Mouse (Mus musculus) forebrain, postnatal 0 days (tissue): Measurements from ENCODE around the gene Wdr24. TPM values are rescaled to one million over a fixed set of nuclear protein-coding genes. Genes with fewer than 3 reads are reported as not detected.

Source experiments
- ATAC-seq: fragments of 200-750 bp; cut with Nextera tagmentation; 2 replicates; pipeline ENCODE4 v1.8.0; 2017; ENCODE audit warnings: mild to moderate bottlenecking, moderate library complexity
- DNase-seq: peaks from one replicate; pipeline ENCODE4 v3.0.0-alpha.2; 2015
- H3K27ac ChIP-seq: fragments of 300-500 bp; sonication (generic); 2 replicates; pipeline ENCODE4 v1.5.1; 2014; ENCODE audit warnings: low read depth, mild to moderate bottlenecking, antibody characterized with exemption, low read length, moderate library complexity, mixed read lengths
- H3K27me3 ChIP-seq: fragments of 300-500 bp; sonication (generic); 2 replicates; pipeline ENCODE4 v1.6.1; 2014; ENCODE audit warnings: mild to moderate bottlenecking, low read length, mixed read lengths; ENCODE audit not compliant: insufficient read depth
- H3K36me3 ChIP-seq: fragments of 300-500 bp; sonication (generic); 2 replicates; pipeline ENCODE4 v1.6.1; 2014; ENCODE audit warnings: mild to moderate bottlenecking, moderate library complexity; ENCODE audit not compliant: insufficient read depth
- H3K4me1 ChIP-seq: fragments of 300-500 bp; sonication (generic); 2 replicates; pipeline ENCODE4 v1.6.1; 2014; ENCODE audit warnings: antibody characterized with exemption; ENCODE audit not compliant: insufficient read depth
- H3K4me2 ChIP-seq: fragments of 300-500 bp; sonication (generic); 2 replicates; pipeline ENCODE4 v1.6.1; 2014; ENCODE audit warnings: low read depth, mild to moderate bottlenecking, moderate library complexity
- H3K4me3 ChIP-seq: fragments of 300-500 bp; sonication (generic); 2 replicates; pipeline ENCODE4 v1.5.1; 2014; ENCODE audit warnings: low read depth, low read length, mixed read lengths
- H3K9ac ChIP-seq: fragments of 300-500 bp; sonication (generic); 2 replicates; pipeline ENCODE4 v1.6.1; 2014; ENCODE audit warnings: mild to moderate bottlenecking
- H3K9me3 ChIP-seq: fragments of 300-500 bp; sonication (generic); 2 replicates; pipeline ENCODE4 v1.6.1; 2016; ENCODE audit warnings: low read length
- CTCF ChIP-seq: sonication (generic); IDR thresholded peaks from 2 replicates; pipeline ENCODE4 v1.5.1; 2016; ENCODE audit warnings: antibody characterized with exemption, control low read depth, low read depth
- WGBS: fragments of 180-500 bp; shearing (Covaris S2); extraction: QIAGEN DNeasy Blood & Tissue Kit; methylation state at CpG from one replicate; pipeline ENCODE4 v1.1.7; 2014; 5-methylcytosine and 5-hydroxymethylcytosine counted together
- polyA plus RNA-seq: library from polyadenylated mRNA; unstranded; fragments of >200 nt; fragmentation: Nextera tagmentation; extraction: Ambion mirVana; gene quantifications from 2 replicates; pipeline ENCODE4 v1.2.1, GENCODE M21; 2015
- total RNA-seq: library from RNA; depleted of rRNA; stranded (reverse); fragments of >200 nt; gene quantifications from 2 replicates; pipeline ENCODE4 v1.2.3, GENCODE M21; 2014

Gene Wdr24
- total and polyA plus RNA-seq, 2 experiments from 2014 or later, result 23.2 to 36.5 TPM

GRCm38 (mm10) chr17:25873405-25874147, 50.1 kb downstream of the Wdr24 start:
- DNase-seq (no peak), ATAC-seq (no peak)
- no peaks in the 10 kb centered on the region for H3K27me3 ChIP-seq
- H3K4me3 ChIP-seq, result peak overlapping the region; percentile 69
- H3K36me3 ChIP-seq, result peaks cover 11% of the 10 kb centered on the region; the same call in 1 of the 2 replicates
- no peak for TF ChIP-seq CTCF
- H3K4me1 ChIP-seq, result peaks cover 16% of the 10 kb centered on the region; the same call in 1 of the 2 replicates
- peak overlapping the region; percentile 70 for H3K4me2 ChIP-seq
- peak overlapping the region; percentile 89; the same call in 1 of the 2 replicates for H3K9ac ChIP-seq
- WGBS, result 81% methylated on average over 11 of the region's 11 CpGs
- peak overlapping the region; percentile 96; the same call in 1 of the 2 replicates for H3K27ac ChIP-seq
- H3K9me3 ChIP-seq, result no peaks in the 10 kb centered on the region

GRCm38 (mm10) chr17:25874148-25874720, 50.8 kb downstream of the Wdr24 start:
- no peaks in the 10 kb centered on the region for H3K9me3 ChIP-seq
- TF ChIP-seq CTCF, result no peak; the same call in 1 of the 2 replicates
- peak overlapping the region; percentile 69 for H3K4me3 ChIP-seq
- WGBS, result 4% methylated on average over 14 of the region's 14 CpGs
- H3K36me3 ChIP-seq, result peaks cover 11% of the 10 kb centered on the region; the same call in 1 of the 2 replicates
- H3K4me2 ChIP-seq, result peak overlapping the region; percentile 70
- no peak for DNase-seq
- H3K27me3 ChIP-seq, result no peaks in the 10 kb centered on the region
- peaks cover 12% of the 10 kb centered on the region; the same call in 1 of the 2 replicates for H3K4me1 ChIP-seq
- no peak for ATAC-seq
- H3K9ac ChIP-seq, result peak overlapping the region; percentile 89
- H3K27ac ChIP-seq, result peak overlapping the region; percentile 96

- WGBS, result under 1% methylated on average over 25 of the region's 25 CpGs
- H3K4me3 ChIP-seq, result peak within 1 kb of the TSS; percentile 69
- TF ChIP-seq CTCF, result peak; percentile 49
- DNase-seq (peak; percentile 99), ATAC-seq (peak; percentile 86)
- peaks cover 11% of the 10 kb centered on the region; the same call in 1 of the 2 replicates for H3K36me3 ChIP-seq
- H3K27me3 ChIP-seq, result no peaks in the 10 kb centered on the region
- no peaks in the 10 kb centered on the region for H3K9me3 ChIP-seq
- peak within 1 kb of the TSS; percentile 96 for H3K27ac ChIP-seq
- H3K4me2 ChIP-seq, result peak within 1 kb of the TSS; percentile 70
- peak within 1 kb of the TSS; percentile 89 for H3K9ac ChIP-seq
- peaks cover 12% of the 10 kb centered on the region; the same call in 1 of the 2 replicates for H3K4me1 ChIP-seq
Measured at GRCm38 (mm10) chr17:25874721-25875170, 51.3 kb downstream of the Wdr24 start, which contains the start of gene Mettl26. Gene Mettl26, plus strand, starts transcription at chr17:25875074.

- Histone ChIP-seq H3K4me3 (peak overlapping the region; percentile 69), H3K9me3 (no peaks in the 10 kb centered on the region), H3K36me3 (peaks cover 11% of the 10 kb centered on the region; the same call in 1 of the 2 replicates), H3K4me1 (peaks cover 12% of the 10 kb centered on the region; the same call in 1 of the 2 replicates), H3K4me2 (peak overlapping the region; percentile 70), H3K27me3 (no peaks in the 10 kb centered on the region), H3K9ac (peak overlapping the region; percentile 89), H3K27ac (peak overlapping the region; percentile 96)
- DNase-seq, result peak; percentile 93
- peak; percentile 55 for TF ChIP-seq CTCF
- ATAC-seq, result peak; percentile 95
- 1% methylated on average over 59 of the region's 59 CpGs for WGBS
Measured at GRCm38 (mm10) chr17:25875171-25876136, 52.0 kb downstream of the Wdr24 start.

DNA sequence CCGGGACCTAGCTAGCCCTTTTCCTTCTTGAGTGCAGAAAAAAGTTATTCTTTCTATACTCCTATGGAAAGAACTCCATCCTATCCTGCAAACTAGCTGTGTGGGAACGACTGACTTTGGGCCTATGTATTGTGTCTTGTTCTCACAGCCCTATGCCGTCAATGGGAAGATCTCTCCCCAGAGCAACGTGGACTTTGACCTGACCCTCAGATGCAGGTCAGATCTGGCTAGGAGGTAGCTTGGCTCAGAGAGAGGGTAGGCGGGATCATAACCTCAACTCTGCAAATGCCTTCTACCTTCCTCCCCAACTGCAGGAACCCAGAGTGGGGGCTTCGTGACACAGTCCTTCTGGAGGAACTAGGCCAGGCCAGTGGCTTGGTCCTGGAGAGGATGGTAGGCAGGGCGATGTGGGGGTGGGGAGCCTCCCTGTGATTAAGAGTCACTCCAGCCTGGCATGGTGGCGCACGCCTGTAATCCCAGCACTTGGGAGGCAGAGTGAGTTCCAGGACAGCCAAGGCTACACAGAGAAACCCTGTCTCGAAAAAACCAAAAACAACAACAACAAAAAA, 53.0 kb downstream of the Wdr24 start:
- Histone ChIP-seq H3K4me2 (peak overlapping the region; percentile 70), H3K27me3 (no peaks in the 10 kb centered on the region), H3K9ac (peak overlapping the region; percentile 89), H3K36me3 (peaks cover 11% of the 10 kb centered on the region), H3K9me3 (no peaks in the 10 kb centered on the region), H3K4me1 (peaks cover 12% of the 10 kb centered on the region; the same call in 1 of the 2 replicates), H3K4me3 (peak overlapping the region; percentile 69), H3K27ac (peak overlapping the region; percentile 96)
- ATAC-seq (no peak), DNase-seq (no peak)
- WGBS, result 69% methylated on average over 10 of the region's 10 CpGs
- no peak for TF ChIP-seq CTCF

DNA sequence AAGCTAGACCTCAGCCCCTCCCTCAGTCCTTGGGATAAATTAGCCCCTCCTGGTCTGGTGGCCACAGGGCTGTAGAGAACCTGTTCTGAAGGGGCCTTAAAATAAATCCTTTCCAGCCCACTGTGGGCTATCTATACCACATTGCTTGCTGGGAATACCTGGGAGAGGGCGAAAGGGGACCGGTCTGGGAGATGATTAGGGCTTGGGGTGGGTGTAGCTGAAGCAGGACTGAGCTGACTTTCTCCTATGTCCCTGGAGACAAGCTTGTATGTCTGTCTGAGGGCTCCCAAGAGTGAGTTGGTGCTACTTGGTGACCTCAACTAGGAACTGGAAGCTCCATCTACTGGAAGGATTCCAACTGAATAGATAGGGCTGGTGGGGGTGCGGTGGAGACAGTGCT, 53.6 kb downstream of the Wdr24 start:
- no peak for TF ChIP-seq CTCF
- DNase-seq, result no peak

More for the DNA sequence above, 53.6 kb downstream of the Wdr24 start:
- Histone ChIP-seq H3K4me2 (no peak overlapping the region), H3K27me3 (no peaks in the 10 kb centered on the region), H3K36me3 (peaks cover 11% of the 10 kb centered on the region), H3K4me3 (no peak overlapping the region), H3K27ac (no peak overlapping the region), H3K9me3 (no peaks in the 10 kb centered on the region), H3K4me1 (peaks cover 12% of the 10 kb centered on the region; the same call in 1 of the 2 replicates), H3K9ac (no peak overlapping the region)
- WGBS, result 97% methylated on average over 3 of the region's 3 CpGs
- ATAC-seq, result no peak
